8 mouse cellular contexts compared by ENCODE assay signal in genomic region chrX:136666762-136667464, GRCm38 (mm10). TPM values are rescaled to one million over a fixed set of nuclear protein-coding genes. Genes with fewer than 3 reads are reported as not detected.
A peak's percentile ranks its signal among the peaks of the same experiment; 100 is the strongest.
DNase-seq lines count a peak whose midpoint lies in the region; ATAC-seq and TF ChIP-seq lines count a peak whose summit lies in the region.
"Not testable (repeated sequence)": the region's sequence is repeated elsewhere in the genome, so short reads cannot be mapped to it uniquely, and the experiment has no call there.

No protein-coding gene starts in this region.

- peak overlapping the region; percentile 64 for H3K4me3 ChIP-seq in E14TG2a.4 (replicated peaks; ENCODE audit: low read length)
- H3K4me3 ChIP-seq in cerebellum, adult 2 months (replicated peaks; ENCODE audit: insufficient read depth, low read depth, low read length), result peak overlapping the region; percentile 86
- H3K4me3 ChIP-seq in embryonic facial prominence, embryonic 14.5 days (ENCODE audit: low read depth, low read length), result peak overlapping the region; percentile 47
- H3K4me3 ChIP-seq in heart, embryonic 11.5 days (ENCODE audit: low read depth, low read length), result peak overlapping the region; percentile 37
- peak overlapping the region; percentile 9 for H3K4me3 ChIP-seq in intestine, postnatal 0 days (ENCODE audit: low read depth, low read length)

- intact Hi-C loops in left cerebral cortex, postnatal 36 days (cut with DNase I), result loop anchor here (1.0 kb wide), 1 partner anchor 74 kb away; no protein-coding TSS in a partner anchor

- peak overlapping the region; percentile 90 for H3K27ac ChIP-seq in cerebellum, adult 2 months (ENCODE audit: insufficient read depth, low read length)
- not testable (repeated sequence) for H3K27ac ChIP-seq in embryonic facial prominence, embryonic 14.5 days (replicated peaks; ENCODE audit: low read depth, low read length); heart, embryonic 11.5 days (ENCODE audit: low read depth, low read length); intestine, postnatal 0 days (ENCODE audit: low read depth, low read length)

- not testable (repeated sequence) for H3K4me1 ChIP-seq in E14TG2a.4 (replicated peaks; ENCODE audit: low read depth, low read length); cerebellum, adult 2 months (ENCODE audit: control insufficient read depth, insufficient read depth, low read length); embryonic facial prominence, embryonic 14.5 days (ENCODE audit: control insufficient read depth, insufficient read depth, low read length); heart, embryonic 11.5 days (ENCODE audit: control insufficient read depth, insufficient read depth, low read length); intestine, postnatal 0 days (replicated peaks; ENCODE audit: control insufficient read depth, insufficient read depth, low read length)

- peak overlapping the region; percentile 62 for H3K4me2 ChIP-seq in embryonic facial prominence, embryonic 14.5 days (ENCODE audit: low read depth, low read length)
- peak overlapping the region; percentile 71 for H3K4me2 ChIP-seq in heart, embryonic 11.5 days
- H3K4me2 ChIP-seq in intestine, postnatal 0 days (replicated peaks; ENCODE audit: low read depth), result peak overlapping the region; percentile 54

- TF ChIP-seq POLR2A in cerebellum, adult 2 months (IDR thresholded peaks at IDR 0.05; ENCODE audit: borderline replicate concordance, insufficient read depth, low read length), result not testable (repeated sequence)

- WGBS in cerebellum, adult 2 months, result 12% methylated on average over 22 of the region's 24 CpGs
- 35% methylated on average over 21 of the region's 24 CpGs for WGBS in embryonic facial prominence, embryonic 14.5 days
- 21% methylated on average over 24 of the region's 24 CpGs for WGBS in heart, embryonic 11.5 days (ENCODE audit: insufficient replicate concordance)
- 30% methylated on average over 24 of the region's 24 CpGs for WGBS in intestine, postnatal 0 days

- H3K27me3 ChIP-seq in E14TG2a.4 (ENCODE audit: insufficient read depth, low read length); cerebellum, adult 2 months (ENCODE audit: control insufficient read depth, insufficient read depth, low read length); embryonic facial prominence, embryonic 14.5 days (replicated peaks; ENCODE audit: control insufficient read depth, insufficient read depth, low read length); heart, embryonic 11.5 days (ENCODE audit: control insufficient read depth, insufficient read depth, low read length); intestine, postnatal 0 days (replicated peaks; ENCODE audit: control insufficient read depth, insufficient read depth, low read length): not testable (repeated sequence)

- H3K36me3 ChIP-seq in E14TG2a.4 (ENCODE audit: insufficient read depth, low read length); embryonic facial prominence, embryonic 14.5 days (ENCODE audit: control insufficient read depth, insufficient read depth, low read length); heart, embryonic 11.5 days (ENCODE audit: control insufficient read depth, insufficient read depth, low read length); intestine, postnatal 0 days (ENCODE audit: control insufficient read depth, insufficient read depth): not testable (repeated sequence)

- not testable (repeated sequence) for TF ChIP-seq CTCF in E14TG2a.4 (conservative IDR thresholded peaks at IDR 0.05; ENCODE audit: low read length); cerebellum, adult 2 months (IDR thresholded peaks at IDR 0.05; ENCODE audit: borderline replicate concordance, insufficient read depth, low read depth, low read length); intestine, postnatal 0 days (IDR thresholded peaks at IDR 0.05; ENCODE audit: low read depth)

- ATAC-seq in embryonic facial prominence, embryonic 14.5 days (ENCODE audit: low read depth), result peak; percentile 33
- ATAC-seq in heart, embryonic 11.5 days (replicated peaks; ENCODE audit: insufficient number of reproducible peaks, low FRiP score, low TSS enrichment); intestine, postnatal 0 days: not testable (repeated sequence)
- ATAC-seq in megakaryocyte progenitor cell, adult 5-6 weeks (replicated peaks; ENCODE audit: poor library complexity), result 0 out of 2 replicates have a peak, but pooled peaks have one; percentile 17

- not testable (repeated sequence) for H3K9me3 ChIP-seq in E14TG2a.4 (ENCODE audit: low read length); embryonic facial prominence, embryonic 14.5 days (ENCODE audit: control insufficient read depth, low read length); heart, embryonic 11.5 days (replicated peaks; ENCODE audit: control insufficient read depth, low read length); intestine, postnatal 0 days (ENCODE audit: control insufficient read depth)

- DNase-seq in cerebellum, adult 2 months, result peak; percentile 38 to 51
- DNase-seq in embryonic facial prominence, embryonic 14.5 days (ENCODE audit: low spot score), result peak; percentile 4
- peak; percentile 12 to 16 for DNase-seq in left cerebral cortex, postnatal 36 days (ENCODE audit: low spot score in 2 of 2)
- peak; percentile 21 for DNase-seq in retina, embryonic 14.5 days (ENCODE audit: low spot score)

- peak overlapping the region; percentile 66 for H3K9ac ChIP-seq in embryonic facial prominence, embryonic 14.5 days (ENCODE audit: low read depth, low read length)
- not testable (repeated sequence) for H3K9ac ChIP-seq in heart, embryonic 11.5 days (ENCODE audit: low read depth, low read length); intestine, postnatal 0 days (ENCODE audit: low read depth, low read length)

RNA-seq across cellular contexts. Expression of gene Tceal1, which starts 40.9 kb away (rescaled TPM):
- polyA plus RNA-seq in cerebellum, adult 2 months (2012; rRNA removed), result 17.5 and 18.7 TPM in 2 replicates
- 16.4 and 17.4 TPM in 2 replicates for polyA plus RNA-seq in embryonic facial prominence, embryonic 14.5 days (2014; fragmentation: Nextera tagmentation; extraction: Ambion mirVana)
- polyA plus RNA-seq in heart, embryonic 11.5 days (2014; fragmentation: Nextera tagmentation; extraction: Ambion mirVana), result 7.3 and 7.6 TPM in 2 replicates
- 5.8 and 6.1 TPM in 2 replicates for polyA plus RNA-seq in intestine, postnatal 0 days (2015; fragmentation: Nextera tagmentation; extraction: Ambion mirVana)
- total RNA-seq in left cerebral cortex, postnatal 36 days (2021), result 10 to 100 TPM; 13.7 to 14.8 TPM
- total RNA-seq in megakaryocyte progenitor cell, adult 5-6 weeks (2015), result 0.83 and 1.3 TPM in 2 replicates
- total RNA-seq in megakaryocyte progenitor cell, adult 5-6 weeks (2017), result 0.33 and 0.88 TPM in 2 replicates

Comparison
In these comparisons a context has a peak if more than half of its experiments do, and no peak if none do; other contexts are left out.
1. H3K4me3 ChIP-seq: peak in every context shown above with its lines; median percentile 86 in cerebellum, adult 2 months; 64 in E14TG2a.4; 47 in embryonic facial prominence, embryonic 14.5 days; 37 in heart, embryonic 11.5 days; 9 in intestine, postnatal 0 days.